Mouse (Mus musculus) embryonic fibroblast, embryonic 13.5 days (primary cell): ENCODE data around the gene C3ar1.
A peak's percentile ranks its signal among the peaks of the same experiment; 100 is the strongest.

Experiments
- CTCF ChIP-seq: IDR thresholded peaks from 2 replicates; pipeline ENCODE4 v1.5.1; 2011; ENCODE audit warnings: mild to moderate bottlenecking, control low read depth, low read length, moderate library complexity, borderline replicate concordance; ENCODE audit not compliant: insufficient read depth
- POLR2A ChIP-seq: IDR thresholded peaks from 2 replicates; pipeline ENCODE4 v1.6.1; 2011; ENCODE audit warnings: low read depth, mild to moderate bottlenecking, control low read depth, low read length, moderate library complexity

GRCm38 (mm10) chr6:122825923-122826742 is 29.8 kb downstream of the C3ar1 start:
- TF ChIP-seq CTCF (no peak), POLR2A (0 out of 2 replicates have a peak, but pooled peaks have one; percentile 22)
